Mouse (Mus musculus) left cerebral cortex, adult 8-10 months (tissue): ENCODE measurements around the gene Prl3c1. TPM values are rescaled to one million over a fixed set of nuclear protein-coding genes. Genes with fewer than 3 reads are reported as not detected.
"Not testable (repeated sequence)": the region's sequence is repeated elsewhere in the genome, so short reads cannot be mapped to it uniquely, and the experiment has no call there.

Source experiments
- DNase-seq, 2 experiments: peaks; one replicate each; pipeline ENCODE4 v3.0.0; 2022; ENCODE audit warnings: low spot score in 2 of 2
- total RNA-seq, 4 experiments: library from RNA; stranded (reverse); gene quantifications; 2 replicates each; pipeline ENCODE4 v1.2.4; 2022

The Prl3c1 gene
- total RNA-seq = not detected

GRCm38 (mm10) chr13:27196359-27196758 lies at the start of gene Prl3c1:
Gene Prl3c1, plus strand, starts transcription at chr13:27196659.
- no peak for DNase-seq

DNA sequence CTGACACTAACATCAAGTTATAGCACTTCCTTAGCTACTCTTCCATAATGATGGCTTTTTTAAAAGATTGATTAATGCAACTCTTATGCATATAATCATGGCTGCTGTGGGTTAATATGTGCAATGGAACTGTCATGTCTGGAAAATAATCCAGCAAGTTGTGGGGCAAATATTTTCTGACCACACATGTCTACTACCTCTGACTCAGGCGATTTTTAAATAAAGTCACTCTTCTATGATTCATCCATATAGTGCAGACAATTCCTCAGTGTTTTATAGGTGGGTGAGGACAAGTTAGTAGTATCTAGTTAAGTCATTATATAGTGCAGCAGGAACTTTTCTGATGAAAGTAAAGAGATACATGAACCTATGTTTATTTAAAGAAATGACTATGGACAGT lies 48.2 kb upstream of the Prl3c1 start:
- no peak for DNase-seq

- DNase-seq = not testable (repeated sequence)
Observed at GRCm38 (mm10) chr13:27156490-27156889, 40.0 kb upstream of the Prl3c1 start, which contains the start of gene Prl3d3. Gene Prl3d3, plus strand, starts transcription at chr13:27156790.

GRCm38 (mm10) chr13:27241547-27241946 lies 45.1 kb downstream of the Prl3c1 start, which contains the start of gene Prl3b1:
Gene Prl3b1, plus strand, starts transcription at chr13:27241847.
- no peak for DNase-seq

Other genes starting within 250 kb of the Prl3c1 start
- 10 to 100 TPM in 1 of 4 experiments, 1 to 10 TPM in 1, not detected in 2; 1.2 to 24.5 TPM for gene Prl, start 139.1 kb upstream of the Prl3c1 start, total RNA-seq
- gene Prl3d1, start 102.5 kb upstream of the Prl3c1 start, total RNA-seq = not detected
- gene Prl3d2, start 75.0 kb upstream of the Prl3c1 start, total RNA-seq = not detected
- gene Prl3d3, start 39.9 kb upstream of the Prl3c1 start, total RNA-seq = not detected
- gene Prl3b1, start 45.2 kb downstream of the Prl3c1 start, total RNA-seq = not detected
- not detected for gene Prl3a1, start 62.8 kb downstream of the Prl3c1 start, total RNA-seq
- gene Prl6a1, start 116.0 kb downstream of the Prl3c1 start, total RNA-seq = not detected
- gene Prl8a2, start 149.0 kb downstream of the Prl3c1 start, total RNA-seq = not detected
- gene Prl2b1, start 194.2 kb downstream of the Prl3c1 start, total RNA-seq = not detected
- not detected for gene Prl8a6, start 242.0 kb downstream of the Prl3c1 start, total RNA-seq